Mouse (Mus musculus) layer of hippocampus, postnatal 10 days (tissue): Measurements from ENCODE around the gene Pank2. TPM values are rescaled to one million over a fixed set of nuclear protein-coding genes. Genes with fewer than 3 reads are reported as not detected.
"Not testable (repeated sequence)": the region's sequence is repeated elsewhere in the genome, so short reads cannot be mapped to it uniquely, and the experiment has no call there.

Source experiments
- DNase-seq, 2 experiments: peaks; one replicate each; pipeline ENCODE4 v3.0.0; 2021; ENCODE audit warnings: low spot score in 2 of 2
- total RNA-seq, 2 experiments: library from RNA; stranded (reverse); gene quantifications; 2 replicates each; pipeline ENCODE4 v1.2.3; 2021

The Pank2 gene
- total RNA-seq, 2 experiments from 2014 or later = 64.8 to 69.1 TPM

- no peak for DNase-seq
Measured at GRCm38 (mm10) chr2:131260544-131261307, 1.6 kb upstream of the Pank2 start.

GRCm38 (mm10) chr2:131261481-131262212 is 648 bp upstream of the Pank2 start:
- no peak for DNase-seq

GRCm38 (mm10) chr2:131262680-131263670 is 680 bp downstream of the Pank2 start:
- no peak for DNase-seq

- DNase-seq = no peak
Measured at GRCm38 (mm10) chr2:131264027-131264426, 1.7 kb downstream of the Pank2 start.

GRCm38 (mm10) chr2:131265056-131265455 is 2.8 kb downstream of the Pank2 start:
- no peak for DNase-seq

- DNase-seq = no peak
Measured at GRCm38 (mm10) chr2:131275493-131275892, 13.2 kb downstream of the Pank2 start.

GRCm38 (mm10) chr2:131276722-131277121 is 14.4 kb downstream of the Pank2 start:
- DNase-seq = no peak

- DNase-seq = no peak
Measured at GRCm38 (mm10) chr2:131281596-131281995, 19.3 kb downstream of the Pank2 start.

GRCm38 (mm10) chr2:131286276-131286675 is 24.0 kb downstream of the Pank2 start:
- DNase-seq = no peak

- no peak for DNase-seq
Measured at GRCm38 (mm10) chr2:131290669-131291068, 28.4 kb downstream of the Pank2 start.

- peak; percentile 45 to 49 for DNase-seq
Measured at GRCm38 (mm10) chr2:131296746-131297261, 34.5 kb downstream of the Pank2 start.

- not testable (repeated sequence) for DNase-seq
Measured at GRCm38 (mm10) chr2:131298674-131299073, 36.4 kb downstream of the Pank2 start.

- DNase-seq = no peak
Measured at GRCm38 (mm10) chr2:131300485-131300884, 38.2 kb downstream of the Pank2 start.

GRCm38 (mm10) chr2:131301635-131302034 is 39.3 kb downstream of the Pank2 start:
- DNase-seq = no peak

- DNase-seq = no peak
Measured at GRCm38 (mm10) chr2:131304497-131304896, 42.2 kb downstream of the Pank2 start.

- DNase-seq = peak in 1 of 2 experiments; percentile 19
Measured at GRCm38 (mm10) chr2:131305226-131305625, 42.9 kb downstream of the Pank2 start.

- no peak for DNase-seq
Measured at GRCm38 (mm10) chr2:131307391-131307790, 45.1 kb downstream of the Pank2 start.

GRCm38 (mm10) chr2:131307822-131308221 is 45.5 kb downstream of the Pank2 start:
- no peak for DNase-seq

GRCm38 (mm10) chr2:131309296-131309695 is 47.0 kb downstream of the Pank2 start:
- DNase-seq = no peak

- DNase-seq = no peak
Measured at GRCm38 (mm10) chr2:131316167-131316566, 53.9 kb downstream of the Pank2 start.

GRCm38 (mm10) chr2:131319401-131319800 is 57.1 kb downstream of the Pank2 start:
- no peak for DNase-seq
